Mouse (Mus musculus) liver, adult 2 months (tissue): ENCODE measurements around the gene Zmiz2. TPM values are rescaled to one million over a fixed set of nuclear protein-coding genes. Genes with fewer than 3 reads are reported as not detected.

Experiments
- DNase-seq: peaks from one replicate; pipeline ENCODE4 v3.0.0-alpha.2; 2011; ENCODE audit warnings: low read depth, low spot score; ENCODE audit errors: extremely low read depth
- H3K27ac ChIP-seq: fragments of 200-500 bp; replicated peaks from 2 replicates; pipeline ENCODE4 v1.5.1; 2012; ENCODE audit warnings: low read depth, mild to moderate bottlenecking, control low read depth, inconsistent platforms, low read length; ENCODE audit not compliant: insufficient read depth
- H3K27me3 ChIP-seq: fragments of 200-500 bp; 2 replicates; pipeline ENCODE4 v1.6.1; 2012; ENCODE audit warnings: mild to moderate bottlenecking, moderate library complexity, low read length, inconsistent platforms; ENCODE audit not compliant: control insufficient read depth, insufficient read depth
- H3K36me3 ChIP-seq: fragments of 200-500 bp; 2 replicates; pipeline ENCODE4 v1.6.1; 2012; ENCODE audit warnings: low read length, inconsistent platforms; ENCODE audit not compliant: control insufficient read depth, insufficient read depth
- H3K4me1 ChIP-seq: fragments of 200-500 bp; 2 replicates; pipeline ENCODE4 v1.6.1; 2011; ENCODE audit warnings: low read length; ENCODE audit not compliant: control insufficient read depth, insufficient read depth
- H3K4me3 ChIP-seq: fragments of 200-500 bp; 2 replicates; pipeline ENCODE4 v1.5.1; 2011; ENCODE audit warnings: low read depth, mild to moderate bottlenecking, control low read depth, low read length, moderate library complexity; ENCODE audit not compliant: insufficient read depth
- H3K79me2 ChIP-seq: fragments of 200-500 bp; 2 replicates; pipeline ENCODE4 v1.6.1; 2012; ENCODE audit warnings: inconsistent platforms, mild to moderate bottlenecking, low read length, moderate library complexity; ENCODE audit not compliant: control insufficient read depth, insufficient read depth
- H3K9ac ChIP-seq: fragments of 200-500 bp; 2 replicates; pipeline ENCODE4 v1.6.1; 2012; ENCODE audit warnings: low read depth, mild to moderate bottlenecking, control low read depth, inconsistent platforms, low read length
- CTCF ChIP-seq: fragments of 200-500 bp; IDR thresholded peaks from 2 replicates; pipeline ENCODE4 v1.5.1; 2011; ENCODE audit warnings: low read depth, low read length, control low read depth
- POLR2A ChIP-seq: fragments of 200-500 bp; IDR thresholded peaks from 2 replicates; pipeline ENCODE4 v1.6.1; 2011; ENCODE audit warnings: low read length, control low read depth; ENCODE audit not compliant: insufficient read depth; ENCODE audit errors: extremely low read depth
- WGBS: fragments of 180-500 bp; shearing (Covaris S2); methylation state at CpG from one replicate; pipeline ENCODE4 v1.1.7; 2018; 5-methylcytosine and 5-hydroxymethylcytosine counted together
- polyA plus RNA-seq: library from polyadenylated mRNA; depleted of rRNA; stranded (reverse); fragments of >200 nt; gene quantifications from 2 replicates; pipeline ENCODE4 v1.2.3, GENCODE M21; 2012; rRNA removed
- total RNA-seq: library from RNA; depleted of rRNA; stranded (reverse); fragments of >200 nt; gene quantifications from 2 replicates; pipeline ENCODE4 v1.2.3, GENCODE M21; 2014; rRNA removed

The Zmiz2 gene
- total RNA-seq (3.0 and 4.4 TPM in 2 replicates), polyA plus RNA-seq (14.7 and 15.2 TPM in 2 replicates)

- peak within 1 kb of the TSS; percentile 99 for H3K4me3 ChIP-seq
- TF ChIP-seq POLR2A (peak; percentile 66), CTCF (no peak)
- peaks cover 26% of the 10 kb centered on the region; the same call in 1 of the 2 replicates for H3K79me2 ChIP-seq
- H3K27me3 ChIP-seq, result no peaks in the 10 kb centered on the region
- H3K27ac ChIP-seq, result peak within 1 kb of the TSS; percentile 90
- peak within 1 kb of the TSS; percentile 96 for H3K9ac ChIP-seq
- H3K36me3 ChIP-seq, result no peaks in the 10 kb centered on the region
- 6% methylated on average over 60 of the region's 60 CpGs for WGBS
- DNase-seq, result peak; percentile 76
- peaks cover 11% of the 10 kb centered on the region for H3K4me1 ChIP-seq
Measured at GRCm38 (mm10) chr11:6388726-6389413, at the start of gene Zmiz2. Zmiz2 (plus strand) TSS chr11:6389074.

- H3K36me3 ChIP-seq, result peaks cover 72% of the 10 kb centered on the region
- TF ChIP-seq POLR2A, result no peak
- no peak for TF ChIP-seq CTCF
- peaks cover 2% of the 10 kb centered on the region; the same call in 1 of the 2 replicates for H3K4me1 ChIP-seq
- WGBS, result 88% methylated on average over 4 of the region's 4 CpGs
- H3K9ac ChIP-seq, result no peak overlapping the region
- H3K27me3 ChIP-seq, result no peaks in the 10 kb centered on the region
- H3K4me3 ChIP-seq, result no peak overlapping the region
- H3K27ac ChIP-seq, result no peak overlapping the region
- no peak for DNase-seq
- H3K79me2 ChIP-seq, result no peaks in the 10 kb centered on the region
Measured at GRCm38 (mm10) chr11:6345956-6346355, 42.9 kb upstream of the Zmiz2 start.

GRCm38 (mm10) chr11:6346966-6347365, 41.9 kb upstream of the Zmiz2 start:
- TF ChIP-seq POLR2A (no peak), CTCF (no peak)
- 91% methylated on average over 7 of the region's 7 CpGs for WGBS
- Histone ChIP-seq H3K79me2 (no peaks in the 10 kb centered on the region), H3K4me1 (peaks cover 2% of the 10 kb centered on the region; the same call in 1 of the 2 replicates), H3K36me3 (peaks cover 68% of the 10 kb centered on the region), H3K27me3 (no peaks in the 10 kb centered on the region), H3K9ac (no peak overlapping the region), H3K4me3 (no peak overlapping the region), H3K27ac (no peak overlapping the region)
- no peak for DNase-seq

- Histone ChIP-seq H3K27me3 (no peaks in the 10 kb centered on the region), H3K36me3 (peaks cover 66% of the 10 kb centered on the region), H3K79me2 (no peaks in the 10 kb centered on the region), H3K4me1 (peaks cover 2% of the 10 kb centered on the region; the same call in 1 of the 2 replicates), H3K9ac (no peak overlapping the region), H3K27ac (no peak overlapping the region), H3K4me3 (no peak overlapping the region)
- DNase-seq, result no peak
- no peak for TF ChIP-seq POLR2A
- no peak for TF ChIP-seq CTCF
- WGBS, result 87% methylated on average over 11 of the region's 11 CpGs
Measured at GRCm38 (mm10) chr11:6348681-6349200, 40.1 kb upstream of the Zmiz2 start.

- H3K4me3 ChIP-seq, result no peak overlapping the region
- H3K36me3 ChIP-seq, result peaks cover 69% of the 10 kb centered on the region
- H3K9ac ChIP-seq, result no peak overlapping the region
- no peaks in the 10 kb centered on the region for H3K4me1 ChIP-seq
- DNase-seq, result no peak
- TF ChIP-seq CTCF (no peak), POLR2A (no peak)
- over 99% methylated on average over 5 of the region's 5 CpGs for WGBS
- no peak overlapping the region for H3K27ac ChIP-seq
- H3K27me3 ChIP-seq, result no peaks in the 10 kb centered on the region
- no peaks in the 10 kb centered on the region for H3K79me2 ChIP-seq
Measured at GRCm38 (mm10) chr11:6349586-6349985, 39.3 kb upstream of the Zmiz2 start.

GRCm38 (mm10) chr11:6355106-6355505, 33.8 kb upstream of the Zmiz2 start:
- H3K4me1 ChIP-seq, result no peaks in the 10 kb centered on the region
- no peak overlapping the region for H3K4me3 ChIP-seq
- no peak for TF ChIP-seq POLR2A
- TF ChIP-seq CTCF, result no peak
- peaks cover 25% of the 10 kb centered on the region for H3K36me3 ChIP-seq
- no peak overlapping the region for H3K27ac ChIP-seq
- H3K9ac ChIP-seq, result no peak overlapping the region
- H3K79me2 ChIP-seq, result no peaks in the 10 kb centered on the region
- no peaks in the 10 kb centered on the region for H3K27me3 ChIP-seq
- peak; percentile 23 for DNase-seq
- WGBS, result 84% methylated on average over 4 of the region's 4 CpGs
